Mouse (Mus musculus) heart, postnatal 14 days (tissue): Measurements from ENCODE around the gene Gm21775. TPM values are rescaled to one million over a fixed set of nuclear protein-coding genes. Genes with fewer than 3 reads are reported as not detected.
"Not testable (repeated sequence)": the region's sequence is repeated elsewhere in the genome, so short reads cannot be mapped to it uniquely, and the experiment has no call there.

Source experiments
- DNase-seq, 2 experiments: peaks; one replicate each; pipeline ENCODE4 v3.0.0; 2021 to 2022
- intact Hi-C: fragments of 180-260 bp; cut with DNase I; formaldehyde crosslinking; loops from one replicate; pipeline ENCODE4 v1.15.1; 2025
- long read RNA-seq, 2 experiments: library from polyadenylated mRNA; stranded (forward); transcript quantifications; one replicate each; pipeline ENCODE4 v2.0.0; 2021
- total RNA-seq, 2 experiments: library from RNA; stranded (reverse); gene quantifications; 2 replicates each; pipeline ENCODE4 v1.2.3; 2021

Gene Gm21775
- total RNA-seq, result not detected
- long read RNA-seq, experiment 1, result 0 reads
- long read RNA-seq, experiment 2, result 0 reads

- intact Hi-C loops, DNase-seq: not testable (repeated sequence)
Measured at GRCm38 (mm10) chrY:10553153-10553552, at the start of gene Gm21775. Gm21775 (plus strand) TSS chrY:10553453.

- DNase-seq, result not testable (repeated sequence)
Measured at GRCm38 (mm10) chrY:10535942-10536341, 17.3 kb upstream of the Gm21775 start, which contains the start of gene Gm20737. Gm20737 (minus strand) TSS chrY:10536042.

More at GRCm38 (mm10) chrY:10535942-10536341, 17.3 kb upstream of the Gm21775 start, which contains the start of gene Gm20737:
- intact Hi-C loops, result not testable (repeated sequence)

Other genes with a start within 250 kb of the Gm21775 start
- gene Gm20834, start 228.9 kb upstream of the Gm21775 start, total RNA-seq, result not detected
- gene Gm28510, start 140.7 kb upstream of the Gm21775 start, total RNA-seq, result not detected
- gene Gm20737, start 17.4 kb upstream of the Gm21775 start, total RNA-seq, result not detected
- not detected for gene Gm21900, start 62.9 kb downstream of the Gm21775 start, total RNA-seq
- not detected for gene Gm20777, start 199.0 kb downstream of the Gm21775 start, total RNA-seq